Mouse (Mus musculus) Patski (cell line): Measurements from ENCODE around the gene Slco1a4. TPM values are rescaled to one million over a fixed set of nuclear protein-coding genes. Genes with fewer than 3 reads are reported as not detected.
"Not testable (repeated sequence)": the region's sequence is repeated elsewhere in the genome, so short reads cannot be mapped to it uniquely, and the experiment has no call there.

Experiments used
- ATAC-seq: fragments of 100-300 bp; one replicate; pipeline ENCODE4 v1.8.0; 2021
- CTCF ChIA-PET: fragments of 350-600 bp; sonication (Branson Sonifier 250); formaldehyde crosslinking; loops from one replicate; lab custom pipeline; 2022; ENCODE audit warnings: inconsistent platforms; lab: Charles Lee
- POLR2A ChIA-PET: fragments of 350-600 bp; sonication (Branson Sonifier 250); formaldehyde crosslinking; loops from one replicate; lab custom pipeline; 2022; ENCODE audit warnings: antibody characterized with exemption, inconsistent platforms; lab: Charles Lee
- DNase-seq: peaks from one replicate; pipeline ENCODE4 v3.0.0-alpha.2; 2011; ENCODE audit warnings: low read depth, low spot score
- H3K27me3 ChIP-seq: fragments of 371-371 bp; one replicate; pipeline ENCODE4 v1.5.1; 2021
- CTCF ChIP-seq: fragments of 100-300 bp; IDR thresholded peaks from one replicate; pipeline ENCODE4 v1.5.1; 2021
- in situ Hi-C: fragments of 300-500 bp; cut with MboI; formaldehyde crosslinking; loops from 3 replicates; pipeline ENCODE4 v1.11.1; 2018; ENCODE audit warnings: low pct_unique_long_range_greater_than_20kb, mixed read lengths
- polyA plus RNA-seq: library from polyadenylated mRNA; unstranded; gene quantifications from one replicate; pipeline ENCODE4 v1.2.3, GENCODE M21; 2021

The Slco1a4 gene
- 0.05 TPM for polyA plus RNA-seq

DNA sequence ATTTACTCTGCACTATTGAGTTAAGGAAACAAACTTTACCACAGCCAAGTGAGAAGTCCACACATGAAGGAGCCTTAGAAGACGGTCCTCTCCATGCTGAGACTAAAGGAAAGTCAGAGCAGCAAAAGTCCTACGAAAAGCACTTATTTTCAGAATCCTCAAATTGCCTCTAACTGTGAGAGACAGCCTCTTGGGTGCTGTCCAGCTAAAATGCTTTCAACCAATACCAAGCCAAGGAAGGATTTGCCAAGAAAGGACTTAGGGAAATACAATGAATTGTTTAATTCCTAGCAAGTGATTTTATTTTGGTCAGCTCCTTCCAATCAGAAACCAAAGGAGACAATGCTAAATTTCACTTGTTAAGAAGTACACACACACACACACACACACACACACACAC lies at the start of gene Slco1a4:
Gene Slco1a4, minus strand, starts transcription at position 115 of the 400 bp plus-strand sequence.
- ChIA-PET CTCF (no interaction called here), POLR2A (no interaction called here)
- H3K27me3 ChIP-seq = peaks cover 3% of the 10 kb centered on the region
- in situ Hi-C loops = no loop called here
- no peak for TF ChIP-seq CTCF
- DNase-seq = no peak
- no peak for ATAC-seq

DNA sequence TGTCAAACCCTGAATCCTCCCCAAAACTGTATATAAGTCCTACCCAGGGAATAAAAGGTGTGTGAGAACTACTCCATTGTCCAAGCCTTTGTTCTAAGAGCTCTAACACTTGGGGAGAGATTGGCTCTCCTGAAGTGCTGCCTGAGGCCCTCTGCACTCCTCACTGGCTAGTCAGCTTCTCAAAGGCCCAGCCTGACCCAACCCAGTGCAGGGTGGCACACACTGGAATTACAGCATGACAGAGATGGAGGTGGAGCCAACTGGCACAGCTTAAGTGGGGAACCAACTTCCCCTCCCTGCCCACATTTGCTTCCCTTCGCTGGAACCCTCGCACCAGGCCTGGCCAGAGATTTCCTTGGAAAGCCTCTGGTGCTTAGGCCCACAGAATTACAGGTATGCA lies 42.2 kb upstream of the Slco1a4 start:
- ChIA-PET POLR2A (no interaction called here), CTCF (no interaction called here)
- no peak for TF ChIP-seq CTCF
- H3K27me3 ChIP-seq = no peaks in the 10 kb centered on the region
- ATAC-seq (no peak), DNase-seq (no peak)
- in situ Hi-C loops = no loop called here

DNA sequence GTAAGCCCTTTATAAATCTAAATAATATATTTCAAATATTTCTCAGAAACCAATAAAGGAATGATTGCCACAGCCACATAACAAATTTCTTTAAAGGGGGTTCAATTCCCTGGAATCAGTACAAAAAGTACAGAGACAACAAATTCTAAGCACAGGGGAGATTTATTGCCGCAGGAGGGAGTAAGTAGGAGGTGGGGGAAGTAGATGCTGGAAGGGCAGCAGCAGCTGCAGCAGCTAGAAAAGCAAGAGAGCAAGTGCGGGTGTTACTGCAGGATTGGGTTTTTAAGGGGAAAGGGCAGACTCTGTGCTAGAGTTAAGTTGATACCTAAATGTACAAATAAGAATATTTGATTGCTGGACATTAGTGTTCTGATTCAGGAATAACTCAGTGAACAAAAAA lies 33.7 kb upstream of the Slco1a4 start:
- ChIA-PET POLR2A (no interaction called here), CTCF (no interaction called here)
- no peak for ATAC-seq
- no peak for DNase-seq
- in situ Hi-C loops = no loop called here
- no peaks in the 10 kb centered on the region for H3K27me3 ChIP-seq
- TF ChIP-seq CTCF = no peak

DNA sequence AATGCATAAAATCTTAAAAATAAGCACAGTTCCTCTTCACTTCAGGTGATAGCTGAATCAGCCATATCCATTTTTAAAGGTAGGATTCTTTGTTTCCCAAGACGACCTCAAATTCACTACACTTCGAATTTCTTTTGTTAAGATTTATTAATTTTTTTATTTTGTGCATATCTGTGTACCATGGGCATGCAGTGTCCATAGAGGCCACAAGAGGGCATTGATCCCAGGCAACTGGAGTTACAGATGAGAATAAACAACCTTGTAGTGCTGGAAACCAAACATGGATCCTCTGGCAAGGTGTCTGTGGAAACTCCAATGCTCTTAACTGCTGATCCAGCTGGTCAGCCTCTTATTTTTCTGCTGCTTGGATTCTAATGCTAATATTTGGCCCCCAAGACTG lies 32.2 kb upstream of the Slco1a4 start:
- ChIA-PET CTCF (no interaction called here), POLR2A (no interaction called here)
- in situ Hi-C loops = no loop called here
- TF ChIP-seq CTCF = peak; percentile 19
- DNase-seq (no peak), ATAC-seq (no peak)
- no peaks in the 10 kb centered on the region for H3K27me3 ChIP-seq

DNA sequence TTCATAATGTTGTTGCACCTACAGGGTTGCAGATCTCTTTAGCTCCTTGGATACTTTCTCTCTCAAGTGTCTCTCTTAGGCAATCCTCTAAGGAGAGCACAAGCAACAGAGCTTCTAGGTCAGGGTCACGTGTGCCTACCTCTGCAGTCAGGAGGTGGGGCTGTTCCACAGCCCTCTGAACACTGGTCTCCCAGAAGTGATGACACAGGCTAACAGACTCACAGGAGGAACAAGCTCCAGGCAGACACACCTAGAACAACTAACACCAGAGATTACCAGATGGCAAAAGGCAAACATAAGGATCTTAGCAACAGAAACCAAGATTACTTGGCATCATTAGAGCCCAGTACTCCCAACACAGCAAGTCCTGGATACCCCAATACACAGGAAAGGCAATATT lies 26.6 kb upstream of the Slco1a4 start:
- TF ChIP-seq CTCF = no peak
- CTCF ChIA-PET = no interaction called here
- DNase-seq (no peak), ATAC-seq (no peak)
- in situ Hi-C loops = no loop called here
- POLR2A ChIA-PET = no interaction called here
- no peaks in the 10 kb centered on the region for H3K27me3 ChIP-seq

DNA sequence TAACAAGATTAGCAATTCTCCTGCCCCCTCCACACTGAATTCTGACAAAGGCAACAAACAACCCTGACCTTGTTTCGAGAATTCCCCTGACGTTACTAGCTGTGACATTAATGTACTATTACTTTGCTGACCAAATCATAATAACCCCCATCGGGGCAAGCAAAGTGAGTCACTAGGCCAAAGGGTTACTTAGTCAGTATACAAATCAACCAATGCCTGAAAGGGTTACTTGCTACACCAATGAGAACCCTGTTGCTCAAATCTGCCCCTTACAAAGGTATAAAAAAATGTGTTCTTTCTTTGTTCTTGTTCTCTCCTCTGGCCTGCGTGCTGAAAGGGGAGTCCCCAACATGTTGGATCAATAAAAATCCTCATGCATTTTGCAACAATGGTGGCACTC lies 19.7 kb upstream of the Slco1a4 start:
- DNase-seq, POLR2A ChIA-PET, H3K27me3 ChIP-seq, CTCF ChIA-PET, in situ Hi-C loops, ATAC-seq: not testable (repeated sequence)

DNA sequence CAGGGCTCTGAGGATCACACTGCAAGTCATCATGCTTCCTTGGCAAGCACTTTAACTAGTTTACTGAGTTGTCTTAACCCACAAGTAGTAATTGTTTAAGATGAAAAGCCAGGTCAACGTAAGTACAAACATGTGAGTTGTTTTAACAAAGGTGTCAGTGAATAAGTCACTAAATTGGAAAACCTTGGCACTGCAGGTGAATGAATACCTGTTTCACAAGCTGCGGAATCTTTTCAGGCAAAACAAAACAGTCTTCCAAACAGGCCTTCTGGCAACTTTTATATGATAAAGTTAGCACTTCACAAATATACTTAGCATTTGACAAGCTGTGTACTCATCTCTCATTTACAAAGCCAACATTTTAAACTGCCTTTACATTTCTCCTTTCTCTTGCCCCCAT lies 15.7 kb upstream of the Slco1a4 start:
- TF ChIP-seq CTCF = no peak
- CTCF ChIA-PET = no interaction called here
- POLR2A ChIA-PET = no interaction called here
- DNase-seq (no peak), ATAC-seq (no peak)
- in situ Hi-C loops = no loop called here
- no peaks in the 10 kb centered on the region for H3K27me3 ChIP-seq

DNA sequence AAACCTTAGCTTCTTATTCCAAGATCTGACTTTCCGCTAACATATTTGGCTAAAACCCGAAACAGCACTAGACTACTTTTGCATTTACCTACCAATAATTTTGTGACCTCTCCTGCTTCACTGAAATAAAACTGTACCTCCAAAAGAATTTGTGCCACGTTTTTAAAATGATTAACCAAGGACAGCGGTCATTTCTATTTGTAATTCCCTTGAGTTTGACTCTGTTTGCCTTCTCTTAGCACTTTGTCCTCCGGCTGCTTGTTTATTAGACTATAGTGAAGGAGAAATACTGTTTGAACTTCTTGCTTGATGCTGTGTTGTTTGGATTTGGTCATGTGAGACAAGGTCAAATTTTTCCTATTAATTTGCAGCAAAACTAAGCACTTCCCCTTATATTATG lies 12.7 kb upstream of the Slco1a4 start:
- in situ Hi-C loops = no loop called here
- CTCF ChIA-PET = no interaction called here
- DNase-seq = no peak
- H3K27me3 ChIP-seq = no peaks in the 10 kb centered on the region
- POLR2A ChIA-PET = no interaction called here
- no peak for TF ChIP-seq CTCF
- ATAC-seq = no peak

DNA sequence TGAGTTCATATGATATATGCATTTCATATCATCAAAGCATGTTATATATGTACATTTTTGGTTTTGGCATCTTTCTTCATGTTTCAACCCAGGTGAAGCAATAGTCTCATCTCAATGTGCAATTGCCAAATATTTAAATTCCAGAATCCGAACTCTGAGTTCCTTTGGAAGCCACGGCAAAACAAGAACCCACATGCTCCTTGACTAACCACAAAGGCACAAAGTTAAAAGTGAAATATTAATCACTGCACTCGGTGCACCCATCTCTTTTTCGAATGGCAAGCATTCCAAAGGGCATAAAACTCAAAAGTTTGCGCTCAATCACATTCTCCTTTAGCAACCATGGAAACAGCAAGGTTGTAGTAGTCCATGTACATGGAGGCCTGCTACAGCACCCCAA lies 10.0 kb upstream of the Slco1a4 start:
- POLR2A ChIA-PET = no interaction called here
- ATAC-seq = no peak
- CTCF ChIA-PET = interaction anchor here (1.3 kb wide), 1 partner anchor 9 kb away, joined by 3 read pairs; no protein-coding TSS in a partner anchor
- no peaks in the 10 kb centered on the region for H3K27me3 ChIP-seq
- no peak for TF ChIP-seq CTCF
- DNase-seq = no peak
- in situ Hi-C loops = no loop called here

DNA sequence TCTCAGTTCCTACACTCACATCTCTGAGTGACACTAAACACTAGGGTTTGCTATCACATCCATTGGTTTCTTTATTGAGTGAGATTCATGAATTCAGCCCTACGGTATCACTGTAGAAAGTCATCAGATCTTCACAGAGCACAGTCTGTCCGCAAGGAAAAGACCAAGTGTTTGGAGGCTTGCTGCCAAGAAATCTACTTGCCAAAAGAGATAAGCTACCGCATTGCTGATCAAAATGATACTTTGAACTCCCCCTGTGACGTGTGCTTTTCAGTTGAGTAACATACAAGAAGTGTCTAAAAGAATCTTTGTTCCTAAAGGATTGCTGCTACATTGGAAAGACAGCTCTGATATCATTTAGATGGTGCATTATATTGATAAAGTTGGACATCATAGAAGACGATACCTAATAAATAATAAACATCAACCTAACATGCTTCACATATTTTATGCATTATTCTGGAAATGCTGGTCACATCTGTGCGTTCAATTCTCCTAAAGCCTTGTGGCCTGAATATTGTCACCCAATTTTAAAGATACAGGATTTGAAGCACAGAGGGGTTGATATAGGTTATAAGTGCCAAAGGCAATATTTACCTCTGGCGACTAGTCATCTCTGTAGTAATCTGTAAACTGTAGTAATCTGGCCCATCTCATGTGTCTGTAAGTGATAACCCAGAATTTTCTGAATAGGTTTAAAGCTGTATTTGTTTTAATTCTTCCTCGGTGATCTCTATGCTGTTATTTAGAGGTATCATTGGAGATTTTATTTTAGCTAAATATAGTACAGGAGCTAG lies 1.9 kb upstream of the Slco1a4 start:
- CTCF ChIA-PET = interaction anchor here (0.6 to 1.1 kb wide), 4 partner anchors 8 to 302 kb away, joined by 3 read pairs; no protein-coding TSS in a partner anchor

DNA sequence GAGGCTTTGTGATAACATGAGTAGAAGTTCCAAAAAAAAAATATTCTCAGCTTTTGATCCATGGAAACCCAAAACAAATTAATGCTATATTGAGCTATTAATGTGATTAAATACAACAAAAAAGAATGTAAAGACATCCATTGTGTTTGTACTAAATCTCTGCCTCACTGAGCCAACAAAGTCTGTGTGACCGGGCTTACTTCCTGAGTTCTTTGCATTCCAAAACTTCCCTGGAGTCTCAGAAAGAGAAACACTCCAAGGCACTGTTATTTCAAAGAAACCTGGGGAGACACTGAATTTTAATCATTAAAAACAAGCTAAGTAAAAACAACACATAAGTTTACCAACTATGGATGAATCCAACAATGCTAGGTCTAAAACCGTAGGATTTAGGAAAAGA lies 2.4 kb downstream of the Slco1a4 start:
- no peaks in the 10 kb centered on the region for H3K27me3 ChIP-seq
- ATAC-seq (peak; percentile 85), DNase-seq (no peak)
- ChIA-PET POLR2A (no interaction called here), CTCF (interaction anchor here (1.1 kb wide), 1 partner anchor 392 kb away, joined by 3 read pairs; no protein-coding TSS in a partner anchor)
- in situ Hi-C loops = no loop called here
- TF ChIP-seq CTCF = no peak

More for the DNA sequence above, 1.9 kb upstream of the Slco1a4 start:
- no peak for TF ChIP-seq CTCF
- peaks cover 3% of the 10 kb centered on the region for H3K27me3 ChIP-seq
- no peak for DNase-seq
- ATAC-seq = no peak
- in situ Hi-C loops = no loop called here
- POLR2A ChIA-PET = no interaction called here
